Mouse (Mus musculus): ENCODE data around the gene Cd274. TPM values are rescaled to one million over a fixed set of nuclear protein-coding genes. Genes with fewer than 3 reads are reported as not detected.

The Cd274 gene
- polyA plus RNA-seq, 1 experiment from 2014 or later, result 0.18 TPM

- Histone ChIP-seq H3K4me2 (ENCODE audit: low read length) (no peak overlapping the region), H3K9me3 (replicated peaks; ENCODE audit: low read length) (no peaks in the 10 kb centered on the region), H3K9ac (ENCODE audit: low read depth, low read length) (no peak overlapping the region), H3K4me1 (replicated peaks; ENCODE audit: insufficient read depth, low read length) (0 out of 2 replicates have a peak, but pooled peaks cover 2% of the 10 kb centered on the region), H3K36me3 (ENCODE audit: insufficient read depth, low read length) (no peaks in the 10 kb centered on the region), H3K27me3 (ENCODE audit: insufficient read depth, low read length) (no peaks in the 10 kb centered on the region), H3K4me3 (replicated peaks; ENCODE audit: low read depth, low read length) (no peak overlapping the region), H3K27ac (no peak overlapping the region)
- no peak for TF ChIP-seq CTCF (IDR thresholded peaks at IDR 0.05; ENCODE audit: low read depth)
- no peak for ATAC-seq (replicated peaks; ENCODE audit: low FRiP score, low read depth)
- WGBS, result 85% methylated on average over 16 of the region's 16 CpGs
- no peak for DNase-seq (ENCODE audit: low spot score)
Observed at GRCm38 (mm10) chr19:29422013-29422645, 54.9 kb downstream of the Cd274 start.

GRCm38 (mm10) chr19:29422796-29423195 is 55.5 kb downstream of the Cd274 start:
- no peak overlapping the region for H3K27ac ChIP-seq
- H3K4me2 ChIP-seq (ENCODE audit: low read length), result no peak overlapping the region
- no peak overlapping the region for H3K9ac ChIP-seq (ENCODE audit: low read depth, low read length)
- no peak overlapping the region for H3K4me3 ChIP-seq (replicated peaks; ENCODE audit: low read depth, low read length)
- DNase-seq (ENCODE audit: low spot score), result no peak
- 84% methylated on average over 7 of the region's 7 CpGs for WGBS
- 0 out of 2 replicates have a peak, but pooled peaks cover 2% of the 10 kb centered on the region for H3K4me1 ChIP-seq (replicated peaks; ENCODE audit: insufficient read depth, low read length)
- ATAC-seq (replicated peaks; ENCODE audit: low FRiP score, low read depth), result no peak
- no peaks in the 10 kb centered on the region for H3K27me3 ChIP-seq (ENCODE audit: insufficient read depth, low read length)
- no peaks in the 10 kb centered on the region for H3K36me3 ChIP-seq (ENCODE audit: insufficient read depth, low read length)
- H3K9me3 ChIP-seq (replicated peaks; ENCODE audit: low read length), result no peaks in the 10 kb centered on the region
- TF ChIP-seq CTCF (IDR thresholded peaks at IDR 0.05; ENCODE audit: low read depth), result no peak

- WGBS, result 84% methylated on average over 3 of the region's 3 CpGs
- DNase-seq (ENCODE audit: low spot score) (no peak), ATAC-seq (replicated peaks; ENCODE audit: low FRiP score, low read depth) (no peak)
- Histone ChIP-seq H3K27me3 (ENCODE audit: insufficient read depth, low read length) (no peaks in the 10 kb centered on the region), H3K4me1 (replicated peaks; ENCODE audit: insufficient read depth, low read length) (no peaks in the 10 kb centered on the region), H3K27ac (no peak overlapping the region), H3K9ac (ENCODE audit: low read depth, low read length) (no peak overlapping the region), H3K4me3 (replicated peaks; ENCODE audit: low read depth, low read length) (no peak overlapping the region), H3K36me3 (ENCODE audit: insufficient read depth, low read length) (no peaks in the 10 kb centered on the region), H3K4me2 (ENCODE audit: low read length) (no peak overlapping the region), H3K9me3 (replicated peaks; ENCODE audit: low read length) (no peaks in the 10 kb centered on the region)
- TF ChIP-seq CTCF (IDR thresholded peaks at IDR 0.05; ENCODE audit: low read depth), result no peak
Observed at GRCm38 (mm10) chr19:29430516-29430915, 63.3 kb downstream of the Cd274 start.

GRCm38 (mm10) chr19:29430953-29431352 is 63.7 kb downstream of the Cd274 start:
- Histone ChIP-seq H3K36me3 (ENCODE audit: insufficient read depth, low read length) (no peaks in the 10 kb centered on the region), H3K9ac (ENCODE audit: low read depth, low read length) (no peak overlapping the region), H3K4me3 (replicated peaks; ENCODE audit: low read depth, low read length) (no peak overlapping the region), H3K4me2 (ENCODE audit: low read length) (no peak overlapping the region), H3K27me3 (ENCODE audit: insufficient read depth, low read length) (no peaks in the 10 kb centered on the region), H3K27ac (no peak overlapping the region), H3K4me1 (replicated peaks; ENCODE audit: insufficient read depth, low read length) (no peaks in the 10 kb centered on the region), H3K9me3 (replicated peaks; ENCODE audit: low read length) (no peaks in the 10 kb centered on the region)
- DNase-seq (ENCODE audit: low spot score) (no peak), ATAC-seq (replicated peaks; ENCODE audit: low FRiP score, low read depth) (no peak)
- 78% methylated on average over 3 of the region's 3 CpGs for WGBS
- no peak for TF ChIP-seq CTCF (IDR thresholded peaks at IDR 0.05; ENCODE audit: low read depth)

GRCm38 (mm10) chr19:29436793-29437479 is 69.7 kb downstream of the Cd274 start:
- no peak for TF ChIP-seq CTCF (IDR thresholded peaks at IDR 0.05; ENCODE audit: low read depth)
- Histone ChIP-seq H3K4me1 (replicated peaks; ENCODE audit: insufficient read depth, low read length) (no peaks in the 10 kb centered on the region), H3K27me3 (ENCODE audit: insufficient read depth, low read length) (no peaks in the 10 kb centered on the region), H3K36me3 (ENCODE audit: insufficient read depth, low read length) (no peaks in the 10 kb centered on the region), H3K4me3 (replicated peaks; ENCODE audit: low read depth, low read length) (no peak overlapping the region), H3K27ac (no peak overlapping the region), H3K9ac (ENCODE audit: low read depth, low read length) (no peak overlapping the region), H3K4me2 (ENCODE audit: low read length) (no peak overlapping the region), H3K9me3 (replicated peaks; ENCODE audit: low read length) (no peaks in the 10 kb centered on the region)
- WGBS, result 83% methylated on average over 18 of the region's 18 CpGs
- no peak for ATAC-seq (replicated peaks; ENCODE audit: low FRiP score, low read depth)
- DNase-seq (ENCODE audit: low spot score), result no peak

Other genes starting within 250 kb of the Cd274 start
- gene Jak2, start 115.6 kb upstream of the Cd274 start, polyA plus RNA-seq (2015; fragmentation: Nextera tagmentation; extraction: Ambion mirVana), result 8.8 and 9.8 TPM in 2 replicates
- 8.9 and 11.2 TPM in 2 replicates for gene Insl6, start 42.1 kb upstream of the Cd274 start, polyA plus RNA-seq (2015; fragmentation: Nextera tagmentation; extraction: Ambion mirVana)
- 0.33 TPM in 2 replicates for gene Rln1, start 32.8 kb upstream of the Cd274 start, polyA plus RNA-seq (2015; fragmentation: Nextera tagmentation; extraction: Ambion mirVana)
- 76.3 and 84.4 TPM in 2 replicates for gene Plgrkt, start 65 bp upstream of the Cd274 start, polyA plus RNA-seq (2015; fragmentation: Nextera tagmentation; extraction: Ambion mirVana)
- not detected in 2 replicates for gene Pdcd1lg2, start 43.5 kb downstream of the Cd274 start, polyA plus RNA-seq (2015; fragmentation: Nextera tagmentation; extraction: Ambion mirVana)
- gene Ric1, start 154.8 kb downstream of the Cd274 start, polyA plus RNA-seq (2015; fragmentation: Nextera tagmentation; extraction: Ambion mirVana), result 13.5 and 13.6 TPM in 2 replicates

All from kidney, postnatal 0 days (tissue).